Mouse (Mus musculus) small intestine, adult 2 months (tissue): ENCODE data around the gene Fyb2.

Experiments
- CTCF ChIP-seq: fragments of 200-500 bp; IDR thresholded peaks from 2 replicates; pipeline ENCODE4 v1.5.1; 2012; ENCODE audit warnings: low read depth, mild to moderate bottlenecking, control low read depth, inconsistent platforms, low read length, moderate library complexity, mixed read lengths; ENCODE audit not compliant: insufficient replicate concordance, insufficient read length; ENCODE audit errors: extremely low read depth
- POLR2A ChIP-seq: fragments of 200-500 bp; IDR thresholded peaks from 2 replicates; pipeline ENCODE4 v1.6.1; 2012; ENCODE audit warnings: low read depth, mild to moderate bottlenecking, control low read depth, inconsistent platforms, low read length, moderate library complexity

- no peak for TF ChIP-seq CTCF
- TF ChIP-seq POLR2A, result no peak
These were observed 21.7 kb downstream of the Fyb2 start for GRCm38 (mm10) chr4:104934997-104935396.
